Mouse (Mus musculus): Measurements from ENCODE around the gene Hnrnpdl. TPM values are rescaled to one million over a fixed set of nuclear protein-coding genes. Genes with fewer than 3 reads are reported as not detected.

Gene Hnrnpdl
- polyA plus RNA-seq, 1 experiment: 346 TPM

GRCm38 (mm10) chr5:100054807-100055547 is 15.5 kb upstream of the Hnrnpdl start:
- Histone ChIP-seq H3K36me3 (ENCODE audit: control insufficient read depth, insufficient read depth, low read length, poor library complexity, severe bottlenecking) (peaks cover 19% of the 10 kb centered on the region), H3K4me3 (ENCODE audit: low read depth, low read length) (no peak overlapping the region), H3K4me1 (ENCODE audit: control insufficient read depth, insufficient read depth, low read length) (peaks cover 5% of the 10 kb centered on the region), H3K9ac (ENCODE audit: low read depth, poor library complexity, severe bottlenecking) (no peak overlapping the region), H3K9me3 (replicated peaks; ENCODE audit: control insufficient read depth, insufficient read depth, low read length, poor library complexity, severe bottlenecking) (no peaks in the 10 kb centered on the region; the same call in 1 of the 2 replicates), H3K27me3 (ENCODE audit: control insufficient read depth, insufficient read depth, low read length, poor library complexity, severe bottlenecking) (no peaks in the 10 kb centered on the region), H3K27ac (ENCODE audit: insufficient read depth, low read length) (no peak overlapping the region; the same call in 1 of the 2 replicates)
- TF ChIP-seq CTCF (IDR thresholded peaks at IDR 0.05; ENCODE audit: low read depth, low read length): no peak
- TF ChIP-seq POLR2A (IDR thresholded peaks at IDR 0.05; ENCODE audit: insufficient read depth, low read length): no peak
- TF ChIP-seq EP300 (IDR thresholded peaks at IDR 0.05; ENCODE audit: insufficient read depth, low read depth, low read length): no peak

DNA sequence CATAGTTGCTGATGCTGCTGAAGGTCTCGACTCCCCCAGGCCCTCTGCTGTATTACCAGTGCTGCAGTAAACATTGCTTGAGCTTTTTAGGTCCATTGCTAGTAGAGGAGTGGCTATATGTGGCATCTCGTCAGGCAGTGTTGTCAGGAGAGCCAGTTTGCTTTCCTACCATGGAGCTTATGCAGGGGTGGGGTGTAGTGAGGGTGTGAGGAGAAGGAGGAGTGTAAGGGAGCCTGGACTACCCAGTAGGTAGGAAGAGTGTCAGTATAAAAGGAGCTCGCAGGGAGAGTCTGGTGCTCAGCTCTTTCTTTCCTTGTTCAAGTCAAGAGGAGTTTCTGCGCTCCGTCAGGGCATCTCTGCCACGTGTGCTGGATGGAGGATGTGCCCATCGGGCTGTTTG is 13.3 kb upstream of the Hnrnpdl start:
- Histone ChIP-seq H3K27ac (ENCODE audit: insufficient read depth, low read length) (no peak overlapping the region), H3K27me3 (ENCODE audit: control insufficient read depth, insufficient read depth, low read length, poor library complexity, severe bottlenecking) (no peaks in the 10 kb centered on the region), H3K4me3 (ENCODE audit: low read depth, low read length) (no peak overlapping the region), H3K9me3 (replicated peaks; ENCODE audit: control insufficient read depth, insufficient read depth, low read length, poor library complexity, severe bottlenecking) (no peaks in the 10 kb centered on the region; the same call in 1 of the 2 replicates), H3K36me3 (ENCODE audit: control insufficient read depth, insufficient read depth, low read length, poor library complexity, severe bottlenecking) (peaks cover 4% of the 10 kb centered on the region), H3K4me1 (ENCODE audit: control insufficient read depth, insufficient read depth, low read length) (peaks cover 8% of the 10 kb centered on the region), H3K9ac (ENCODE audit: low read depth, poor library complexity, severe bottlenecking) (no peak overlapping the region)
- TF ChIP-seq CTCF (IDR thresholded peaks at IDR 0.05; ENCODE audit: low read depth, low read length): no peak
- TF ChIP-seq EP300 (IDR thresholded peaks at IDR 0.05; ENCODE audit: insufficient read depth, low read depth, low read length): no peak
- no peak for TF ChIP-seq POLR2A (IDR thresholded peaks at IDR 0.05; ENCODE audit: insufficient read depth, low read length)

GRCm38 (mm10) chr5:100049904-100050303 is 10.4 kb upstream of the Hnrnpdl start:
- TF ChIP-seq CTCF (IDR thresholded peaks at IDR 0.05; ENCODE audit: low read depth, low read length) (no peak), EP300 (IDR thresholded peaks at IDR 0.05; ENCODE audit: insufficient read depth, low read depth, low read length) (no peak), POLR2A (IDR thresholded peaks at IDR 0.05; ENCODE audit: insufficient read depth, low read length) (no peak)

DNA sequence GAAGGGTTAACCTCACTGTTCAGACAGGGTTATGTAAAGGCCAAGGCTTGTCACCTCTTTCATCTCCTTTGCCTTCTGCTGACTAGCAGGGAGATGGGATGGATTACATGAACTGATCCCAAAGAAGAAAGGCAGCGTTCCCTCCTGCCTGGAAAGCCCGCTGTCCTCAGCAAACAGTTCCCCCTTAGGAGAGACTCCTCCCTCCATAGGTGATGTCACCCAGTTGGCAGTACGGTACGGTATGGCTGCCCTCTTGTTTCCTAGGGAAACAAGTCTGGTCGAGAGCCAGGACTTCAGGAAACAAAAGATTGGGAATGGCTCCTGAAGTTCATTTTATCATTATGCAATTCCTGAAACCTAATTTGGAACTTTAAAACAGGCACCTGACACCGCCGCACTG is 8.4 kb upstream of the Hnrnpdl start:
- TF ChIP-seq EP300 (IDR thresholded peaks at IDR 0.05; ENCODE audit: insufficient read depth, low read depth, low read length) (no peak), CTCF (IDR thresholded peaks at IDR 0.05; ENCODE audit: low read depth, low read length) (no peak), POLR2A (IDR thresholded peaks at IDR 0.05; ENCODE audit: insufficient read depth, low read length) (no peak)
- H3K4me1 ChIP-seq (ENCODE audit: control insufficient read depth, insufficient read depth, low read length): peaks cover 10% of the 10 kb centered on the region
- H3K9me3 ChIP-seq (replicated peaks; ENCODE audit: control insufficient read depth, insufficient read depth, low read length, poor library complexity, severe bottlenecking): no peaks in the 10 kb centered on the region; the same call in 1 of the 2 replicates
- no peaks in the 10 kb centered on the region for H3K27me3 ChIP-seq (ENCODE audit: control insufficient read depth, insufficient read depth, low read length, poor library complexity, severe bottlenecking)
- H3K4me3 ChIP-seq (ENCODE audit: low read depth, low read length): peak overlapping the region; percentile 7
- peaks cover 4% of the 10 kb centered on the region; the same call in 1 of the 2 replicates for H3K36me3 ChIP-seq (ENCODE audit: control insufficient read depth, insufficient read depth, low read length, poor library complexity, severe bottlenecking)
- peak overlapping the region; percentile 63 for H3K27ac ChIP-seq (ENCODE audit: insufficient read depth, low read length)
- H3K9ac ChIP-seq (ENCODE audit: low read depth, poor library complexity, severe bottlenecking): 0 out of 2 replicates have a peak overlapping the region, but pooled peaks have one; percentile 21

More at GRCm38 (mm10) chr5:100049904-100050303, 10.4 kb upstream of the Hnrnpdl start:
- Histone ChIP-seq H3K4me3 (ENCODE audit: low read depth, low read length) (no peak overlapping the region), H3K9ac (ENCODE audit: low read depth, poor library complexity, severe bottlenecking) (no peak overlapping the region), H3K4me1 (ENCODE audit: control insufficient read depth, insufficient read depth, low read length) (peaks cover 11% of the 10 kb centered on the region), H3K27me3 (ENCODE audit: control insufficient read depth, insufficient read depth, low read length, poor library complexity, severe bottlenecking) (no peaks in the 10 kb centered on the region), H3K9me3 (replicated peaks; ENCODE audit: control insufficient read depth, insufficient read depth, low read length, poor library complexity, severe bottlenecking) (no peaks in the 10 kb centered on the region; the same call in 1 of the 2 replicates), H3K36me3 (ENCODE audit: control insufficient read depth, insufficient read depth, low read length, poor library complexity, severe bottlenecking) (peaks cover 4% of the 10 kb centered on the region), H3K27ac (ENCODE audit: insufficient read depth, low read length) (no peak overlapping the region)

- Histone ChIP-seq H3K27ac (ENCODE audit: insufficient read depth, low read length) (peak overlapping the region; percentile 63), H3K9me3 (replicated peaks; ENCODE audit: control insufficient read depth, insufficient read depth, low read length, poor library complexity, severe bottlenecking) (no peaks in the 10 kb centered on the region; the same call in 1 of the 2 replicates), H3K36me3 (ENCODE audit: control insufficient read depth, insufficient read depth, low read length, poor library complexity, severe bottlenecking) (peaks cover 5% of the 10 kb centered on the region; the same call in 1 of the 2 replicates), H3K4me3 (ENCODE audit: low read depth, low read length) (peak overlapping the region; percentile 5; the same call in 1 of the 2 replicates), H3K4me1 (ENCODE audit: control insufficient read depth, insufficient read depth, low read length) (peaks cover 10% of the 10 kb centered on the region), H3K27me3 (ENCODE audit: control insufficient read depth, insufficient read depth, low read length, poor library complexity, severe bottlenecking) (no peaks in the 10 kb centered on the region), H3K9ac (ENCODE audit: low read depth, poor library complexity, severe bottlenecking) (no peak overlapping the region)
- TF ChIP-seq EP300 (IDR thresholded peaks at IDR 0.05; ENCODE audit: insufficient read depth, low read depth, low read length) (no peak), CTCF (IDR thresholded peaks at IDR 0.05; ENCODE audit: low read depth, low read length) (no peak), POLR2A (IDR thresholded peaks at IDR 0.05; ENCODE audit: insufficient read depth, low read length) (no peak)
Observed at GRCm38 (mm10) chr5:100047143-100047640, 7.7 kb upstream of the Hnrnpdl start.

DNA sequence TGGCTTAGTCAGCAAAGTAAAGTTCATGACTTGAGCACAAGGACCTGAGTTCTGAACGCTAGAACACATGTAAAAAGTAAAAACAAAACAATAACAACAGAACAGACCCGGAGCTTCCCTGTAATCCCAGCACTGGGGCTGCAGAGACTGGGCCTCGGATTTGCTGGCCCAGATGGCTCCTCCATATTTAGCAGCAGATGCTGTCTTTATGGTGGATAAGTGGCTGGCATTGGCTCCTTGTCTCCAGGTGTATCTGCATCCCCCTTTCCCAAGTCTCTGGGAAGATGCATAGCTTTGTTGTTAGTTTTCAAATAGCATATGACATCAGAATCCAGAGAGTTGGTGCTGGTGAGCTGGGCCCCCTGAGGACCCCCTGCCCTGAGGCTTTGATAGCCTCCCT is 6.6 kb upstream of the Hnrnpdl start:
- Histone ChIP-seq H3K4me3 (ENCODE audit: low read depth, low read length) (no peak overlapping the region), H3K27me3 (ENCODE audit: control insufficient read depth, insufficient read depth, low read length, poor library complexity, severe bottlenecking) (no peaks in the 10 kb centered on the region), H3K4me1 (ENCODE audit: control insufficient read depth, insufficient read depth, low read length) (peaks cover 10% of the 10 kb centered on the region), H3K27ac (ENCODE audit: insufficient read depth, low read length) (no peak overlapping the region), H3K9me3 (replicated peaks; ENCODE audit: control insufficient read depth, insufficient read depth, low read length, poor library complexity, severe bottlenecking) (no peaks in the 10 kb centered on the region; the same call in 1 of the 2 replicates), H3K9ac (ENCODE audit: low read depth, poor library complexity, severe bottlenecking) (no peak overlapping the region), H3K36me3 (ENCODE audit: control insufficient read depth, insufficient read depth, low read length, poor library complexity, severe bottlenecking) (0 out of 2 replicates have a peak, but pooled peaks cover 2% of the 10 kb centered on the region)
- TF ChIP-seq CTCF (IDR thresholded peaks at IDR 0.05; ENCODE audit: low read depth, low read length): no peak
- no peak for TF ChIP-seq EP300 (IDR thresholded peaks at IDR 0.05; ENCODE audit: insufficient read depth, low read depth, low read length)
- no peak for TF ChIP-seq POLR2A (IDR thresholded peaks at IDR 0.05; ENCODE audit: insufficient read depth, low read length)

Measured in ES-Bruce4 (cell line).